Mouse (Mus musculus) neural tube, embryonic 12.5 days (tissue): ENCODE results near the gene Hist1h2bh. TPM values are rescaled to one million over a fixed set of nuclear protein-coding genes. Genes with fewer than 3 reads are reported as not detected.

Experiments
- ATAC-seq: fragments of 200-750 bp; cut with Nextera tagmentation; 2 replicates; pipeline ENCODE4 v1.8.0; 2017; ENCODE audit warnings: low read depth, mild to moderate bottlenecking, moderate TSS enrichment, moderate library complexity; ENCODE audit not compliant: low FRiP score
- H3K27ac ChIP-seq: fragments of 300-500 bp; sonication (generic); 2 replicates; pipeline ENCODE4 v1.5.1; 2016
- H3K27me3 ChIP-seq: fragments of 300-500 bp; sonication (generic); replicated peaks from 2 replicates; pipeline ENCODE4 v1.6.1; 2016; ENCODE audit warnings: mild to moderate bottlenecking
- H3K36me3 ChIP-seq: fragments of 300-500 bp; sonication (generic); 2 replicates; pipeline ENCODE4 v1.6.1; 2016; ENCODE audit warnings: mild to moderate bottlenecking
- H3K4me1 ChIP-seq: fragments of 300-500 bp; sonication (generic); 2 replicates; pipeline ENCODE4 v1.6.1; 2016
- H3K4me2 ChIP-seq: fragments of 300-500 bp; sonication (generic); replicated peaks from 2 replicates; pipeline ENCODE4 v1.6.1; 2016; ENCODE audit warnings: mild to moderate bottlenecking
- H3K4me3 ChIP-seq: fragments of 300-500 bp; sonication (generic); 2 replicates; pipeline ENCODE4 v1.5.1; 2016
- H3K9ac ChIP-seq: fragments of 300-500 bp; sonication (generic); 2 replicates; pipeline ENCODE4 v1.6.1; 2016; ENCODE audit warnings: mild to moderate bottlenecking
- H3K9me3 ChIP-seq: fragments of 300-500 bp; sonication (generic); 2 replicates; pipeline ENCODE4 v1.6.1; 2016; ENCODE audit warnings: mild to moderate bottlenecking
- WGBS: fragments of 180-500 bp; shearing (Covaris S2); methylation state at CpG from one replicate; pipeline ENCODE4 v1.1.7; 2016; 5-methylcytosine and 5-hydroxymethylcytosine counted together
- polyA plus RNA-seq: library from polyadenylated mRNA; unstranded; fragments of >200 nt; fragmentation: Nextera tagmentation; extraction: Ambion mirVana; gene quantifications from 2 replicates; pipeline ENCODE4 v1.2.1, GENCODE M21; 2016

Gene Hist1h2bh
- polyA plus RNA-seq, 1 experiment from 2014 or later, result 0.63 TPM

GRCm38 (mm10) chr13:23518885-23519284, 24.3 kb downstream of the Hist1h2bh start:
- no peaks in the 10 kb centered on the region for H3K9me3 ChIP-seq
- H3K27me3 ChIP-seq, result no peaks in the 10 kb centered on the region
- H3K27ac ChIP-seq, result no peak overlapping the region
- no peak overlapping the region for H3K9ac ChIP-seq
- peak overlapping the region; percentile 20; the same call in 1 of the 2 replicates for H3K4me3 ChIP-seq
- H3K4me1 ChIP-seq, result no peaks in the 10 kb centered on the region
- ATAC-seq, result 0 out of 2 replicates have a peak, but pooled peaks have one; percentile 24
- H3K36me3 ChIP-seq, result no peaks in the 10 kb centered on the region
- 0% methylated on average over 6 of the region's 6 CpGs for WGBS
- H3K4me2 ChIP-seq, result peak overlapping the region; percentile 64

GRCm38 (mm10) chr13:23518295-23518603, 24.9 kb downstream of the Hist1h2bh start:
- Histone ChIP-seq H3K27me3 (no peaks in the 10 kb centered on the region), H3K4me2 (peak overlapping the region; percentile 64), H3K9me3 (no peaks in the 10 kb centered on the region), H3K36me3 (no peaks in the 10 kb centered on the region), H3K4me3 (peak overlapping the region; percentile 42), H3K9ac (no peak overlapping the region), H3K4me1 (no peaks in the 10 kb centered on the region), H3K27ac (no peak overlapping the region)
- WGBS, result under 1% methylated on average over 6 of the region's 6 CpGs
- no peak for ATAC-seq

GRCm38 (mm10) chr13:23517603-23518294, 25.4 kb downstream of the Hist1h2bh start:
- peak overlapping the region; percentile 64 for H3K4me2 ChIP-seq
- ATAC-seq, result peak; percentile 87
- no peaks in the 10 kb centered on the region for H3K9me3 ChIP-seq
- H3K27ac ChIP-seq, result no peak overlapping the region
- H3K4me3 ChIP-seq, result peak overlapping the region; percentile 42
- H3K9ac ChIP-seq, result peak overlapping the region; percentile 40; the same call in 1 of the 2 replicates
- H3K4me1 ChIP-seq, result no peaks in the 10 kb centered on the region
- H3K36me3 ChIP-seq, result no peaks in the 10 kb centered on the region
- WGBS, result under 1% methylated on average over 27 of the region's 27 CpGs
- no peaks in the 10 kb centered on the region for H3K27me3 ChIP-seq

- H3K4me2 ChIP-seq, result peak overlapping the region; percentile 64
- no peaks in the 10 kb centered on the region for H3K9me3 ChIP-seq
- peak overlapping the region; percentile 42 for H3K4me3 ChIP-seq
- no peaks in the 10 kb centered on the region for H3K4me1 ChIP-seq
- ATAC-seq, result peak; percentile 70
- H3K36me3 ChIP-seq, result no peaks in the 10 kb centered on the region
- WGBS, result under 1% methylated on average over 19 of the region's 19 CpGs
- H3K27ac ChIP-seq, result no peak overlapping the region
- H3K27me3 ChIP-seq, result no peaks in the 10 kb centered on the region
- peak overlapping the region; percentile 40; the same call in 1 of the 2 replicates for H3K9ac ChIP-seq
Observed at GRCm38 (mm10) chr13:23516822-23517602, 26.2 kb downstream of the Hist1h2bh start.

GRCm38 (mm10) chr13:23515826-23516620, 27.2 kb downstream of the Hist1h2bh start:
- Histone ChIP-seq H3K27ac (no peak overlapping the region), H3K9me3 (no peaks in the 10 kb centered on the region), H3K27me3 (no peaks in the 10 kb centered on the region), H3K4me2 (peak overlapping the region; percentile 58), H3K9ac (no peak overlapping the region), H3K4me1 (no peaks in the 10 kb centered on the region), H3K36me3 (no peaks in the 10 kb centered on the region), H3K4me3 (peak overlapping the region; percentile 22)
- 52% methylated on average over 15 of the region's 15 CpGs for WGBS
- ATAC-seq, result no peak

- Histone ChIP-seq H3K9ac (no peak overlapping the region), H3K27ac (no peak overlapping the region), H3K27me3 (no peaks in the 10 kb centered on the region), H3K4me2 (no peak overlapping the region), H3K4me3 (no peak overlapping the region), H3K4me1 (no peaks in the 10 kb centered on the region), H3K9me3 (no peaks in the 10 kb centered on the region), H3K36me3 (no peaks in the 10 kb centered on the region)
- 74% methylated on average over 5 of the region's 5 CpGs for WGBS
- no peak for ATAC-seq
Observed at GRCm38 (mm10) chr13:23515281-23515680, 27.9 kb downstream of the Hist1h2bh start.

- ATAC-seq, result no peak
- H3K27me3 ChIP-seq, result no peaks in the 10 kb centered on the region
- H3K4me3 ChIP-seq, result no peak overlapping the region
- H3K27ac ChIP-seq, result no peak overlapping the region
- H3K36me3 ChIP-seq, result no peaks in the 10 kb centered on the region
- 89% methylated on average over 1 of the region's 1 CpGs for WGBS
- H3K4me2 ChIP-seq, result no peak overlapping the region
- H3K4me1 ChIP-seq, result no peaks in the 10 kb centered on the region
- H3K9me3 ChIP-seq, result no peaks in the 10 kb centered on the region
- H3K9ac ChIP-seq, result no peak overlapping the region
Observed at GRCm38 (mm10) chr13:23513517-23513916, 29.7 kb downstream of the Hist1h2bh start.

- ATAC-seq, result no peak
- 50% methylated on average over 1 of the region's 1 CpGs for WGBS
- no peaks in the 10 kb centered on the region for H3K27me3 ChIP-seq
- no peak overlapping the region for H3K4me2 ChIP-seq
- H3K36me3 ChIP-seq, result no peaks in the 10 kb centered on the region
- H3K27ac ChIP-seq, result no peak overlapping the region
- H3K4me1 ChIP-seq, result peaks cover 9% of the 10 kb centered on the region
- no peak overlapping the region for H3K4me3 ChIP-seq
- H3K9me3 ChIP-seq, result no peaks in the 10 kb centered on the region
- no peak overlapping the region for H3K9ac ChIP-seq
Observed at GRCm38 (mm10) chr13:23510127-23510526, 33.1 kb downstream of the Hist1h2bh start.

GRCm38 (mm10) chr13:23506819-23507515, 36.2 kb downstream of the Hist1h2bh start:
- Histone ChIP-seq H3K4me2 (peak overlapping the region; percentile 54), H3K4me3 (no peak overlapping the region), H3K36me3 (no peaks in the 10 kb centered on the region), H3K27me3 (no peaks in the 10 kb centered on the region), H3K27ac (no peak overlapping the region), H3K9me3 (no peaks in the 10 kb centered on the region), H3K9ac (no peak overlapping the region), H3K4me1 (peaks cover 9% of the 10 kb centered on the region)
- ATAC-seq, result no peak
- WGBS, result 11% methylated on average over 14 of the region's 14 CpGs

- Histone ChIP-seq H3K27ac (no peak overlapping the region), H3K9me3 (no peaks in the 10 kb centered on the region), H3K4me3 (no peak overlapping the region), H3K9ac (no peak overlapping the region), H3K4me1 (peaks cover 9% of the 10 kb centered on the region), H3K4me2 (peak overlapping the region; percentile 54), H3K27me3 (no peaks in the 10 kb centered on the region), H3K36me3 (no peaks in the 10 kb centered on the region)
- ATAC-seq, result no peak
- WGBS, result 2% methylated on average over 13 of the region's 13 CpGs
Observed at GRCm38 (mm10) chr13:23506351-23506750, 36.8 kb downstream of the Hist1h2bh start.

GRCm38 (mm10) chr13:23505662-23506345, 37.4 kb downstream of the Hist1h2bh start:
- H3K36me3 ChIP-seq, result no peaks in the 10 kb centered on the region
- ATAC-seq, result peak; percentile 48; the same call in 1 of the 2 replicates
- no peaks in the 10 kb centered on the region for H3K9me3 ChIP-seq
- no peak overlapping the region for H3K27ac ChIP-seq
- H3K9ac ChIP-seq, result peak overlapping the region; percentile 13; the same call in 1 of the 2 replicates
- H3K4me3 ChIP-seq, result 0 out of 2 replicates have a peak overlapping the region, but pooled peaks have one; percentile 18
- H3K4me2 ChIP-seq, result peak overlapping the region; percentile 54
- H3K4me1 ChIP-seq, result peaks cover 9% of the 10 kb centered on the region
- no peaks in the 10 kb centered on the region for H3K27me3 ChIP-seq
- 3% methylated on average over 14 of the region's 14 CpGs for WGBS
